ENCODE assay signal across 9 mouse cellular contexts in genomic region chr4:84064614-84065456, GRCm38 (mm10).
DNase-seq lines count a peak whose midpoint lies in the region; ATAC-seq and TF ChIP-seq lines count a peak whose summit lies in the region.
"Had no signal": no experiment of that assay in that cellular context is flagged by ENCODE, and none has a peak within 500 bp of the region (broad histone marks: within the 10 kb centered on the region; RNA-seq: fewer than 3 reads in every experiment).

No protein-coding gene starts in this region.

- no peak overlapping the region for H3K4me3 ChIP-seq in limb, embryonic 12.5 days (replicated peaks)
- H3K4me3 ChIP-seq in midbrain, postnatal 0 days (ENCODE audit: low read depth, low read length) = no peak overlapping the region
- H3K4me3 ChIP-seq in stomach, embryonic 16.5 days (replicated peaks; ENCODE audit: low read length) = no peak overlapping the region

- peak; percentile 9 to 30 for DNase-seq in spleen, adult 18-20 months
- no peak for DNase-seq in spleen, adult 12 weeks (ENCODE audit: low spot score)
- DNase-seq in embryo, embryonic 11.5 days (ENCODE audit: low read depth, low spot score) = peak; percentile 70
- peak; percentile 81 to 87 for DNase-seq in gastrocnemius, postnatal 4 days (ENCODE audit: low spot score in 2 of 2)
- peak; percentile 71 for DNase-seq in kidney, adult 9 months
- DNase-seq in midbrain, postnatal 0 days (ENCODE audit: low spot score) = peak; percentile 66

- peaks cover 46% of the 10 kb centered on the region for H3K4me1 ChIP-seq in limb, embryonic 12.5 days (replicated peaks)
- H3K4me1 ChIP-seq in midbrain, postnatal 0 days (ENCODE audit: insufficient read depth, low read length) = no peaks in the 10 kb centered on the region
- peaks cover 13% of the 10 kb centered on the region; the same call in 1 of the 2 replicates for H3K4me1 ChIP-seq in stomach, embryonic 16.5 days (ENCODE audit: control insufficient read depth, insufficient read depth, low read length)

- WGBS in limb, embryonic 12.5 days = 20% methylated on average over 15 of the region's 15 CpGs
- 19% methylated on average over 15 of the region's 15 CpGs for WGBS in midbrain, postnatal 0 days
- WGBS in stomach, embryonic 16.5 days = 15% methylated on average over 15 of the region's 15 CpGs

- H3K27me3 ChIP-seq in limb, embryonic 12.5 days = 0 out of 2 replicates have a peak, but pooled peaks cover 4% of the 10 kb centered on the region
- no peaks in the 10 kb centered on the region; the same call in 1 of the 2 replicates for H3K27me3 ChIP-seq in midbrain, postnatal 0 days (ENCODE audit: insufficient read depth, low read length)
- no peaks in the 10 kb centered on the region for H3K27me3 ChIP-seq in stomach, embryonic 16.5 days (ENCODE audit: control insufficient read depth, insufficient read depth, low read length)
- H3K27me3 ChIP-seq: CH12.LX had no signal

- 0 out of 2 replicates have a peak, but pooled peaks have one; percentile 29 for ATAC-seq in limb, embryonic 12.5 days (ENCODE audit: insufficient number of reproducible peaks, insufficient read depth, low FRiP score, low TSS enrichment, low read depth)
- ATAC-seq in midbrain, postnatal 0 days (ENCODE audit: low FRiP score) = peak; percentile 63; the same call in 1 of the 2 replicates
- ATAC-seq in stomach, embryonic 16.5 days (ENCODE audit: insufficient read depth, low FRiP score) = peak; percentile 52; the same call in 1 of the 2 replicates

- no peaks in the 10 kb centered on the region for H3K36me3 ChIP-seq in limb, embryonic 12.5 days
- no peaks in the 10 kb centered on the region for H3K36me3 ChIP-seq in midbrain, postnatal 0 days (ENCODE audit: insufficient read depth, low read length)
- H3K36me3 ChIP-seq in stomach, embryonic 16.5 days (ENCODE audit: control insufficient read depth, insufficient read depth, low read length) = no peaks in the 10 kb centered on the region

- no peaks in the 10 kb centered on the region for H3K9me3 ChIP-seq in limb, embryonic 12.5 days
- H3K9me3 ChIP-seq in midbrain, postnatal 0 days (ENCODE audit: low read length) = no peaks in the 10 kb centered on the region
- H3K9me3 ChIP-seq in stomach, embryonic 16.5 days (replicated peaks; ENCODE audit: control insufficient read depth, low read length) = no peaks in the 10 kb centered on the region

- H3K4me2 ChIP-seq in limb, embryonic 12.5 days = no peak overlapping the region
- no peak overlapping the region for H3K4me2 ChIP-seq in midbrain, postnatal 0 days (ENCODE audit: low read depth, low read length, poor library complexity, severe bottlenecking)
- H3K4me2 ChIP-seq in stomach, embryonic 16.5 days (ENCODE audit: low read depth, low read length) = 0 out of 2 replicates have a peak overlapping the region, but pooled peaks have one; percentile 1

- TF ChIP-seq CTCF in midbrain, postnatal 0 days (IDR thresholded peaks at IDR 0.05) = peak; percentile 89

- 0 out of 2 replicates have a peak overlapping the region, but pooled peaks have one; percentile 35 for H3K27ac ChIP-seq in limb, embryonic 12.5 days
- no peak overlapping the region for H3K27ac ChIP-seq in midbrain, postnatal 0 days (ENCODE audit: low read depth, low read length)
- H3K27ac ChIP-seq in stomach, embryonic 16.5 days (ENCODE audit: low read length) = peak overlapping the region; percentile 48

- no peak overlapping the region for H3K9ac ChIP-seq in limb, embryonic 12.5 days (replicated peaks)
- no peak overlapping the region for H3K9ac ChIP-seq in midbrain, postnatal 0 days (replicated peaks; ENCODE audit: low read length, poor library complexity, severe bottlenecking)
- peak overlapping the region; percentile 40 for H3K9ac ChIP-seq in stomach, embryonic 16.5 days (ENCODE audit: low read length)
